ENCODE assay signal across 9 mouse cellular contexts in genomic region chr8:120497503-120497946, GRCm38 (mm10).
DNase-seq lines count a peak whose midpoint lies in the region; ATAC-seq and TF ChIP-seq lines count a peak whose summit lies in the region.
"Had no signal": no experiment of that assay in that cellular context is flagged by ENCODE, and none has a peak within 500 bp of the region (broad histone marks: within the 10 kb centered on the region; RNA-seq: fewer than 3 reads in every experiment).

No protein-coding gene starts in this region.

- ATAC-seq in heart, postnatal 0 days (ENCODE audit: insufficient read depth, low read depth) = no peak
- ATAC-seq in embryonic facial prominence, embryonic 13.5 days (ENCODE audit: insufficient number of reproducible peaks, insufficient read depth, low FRiP score, low TSS enrichment, low read depth) = no peak
- ATAC-seq in liver, embryonic 13.5 days (ENCODE audit: low read depth) = no peak
- ATAC-seq in stomach, embryonic 15.5 days (ENCODE audit: insufficient read depth, low FRiP score, low read depth) = no peak

- H3K27ac ChIP-seq in heart, postnatal 0 days (ENCODE audit: low read depth) = peak overlapping the region; percentile 77; the same call in 1 of the 2 replicates
- H3K27ac ChIP-seq in embryonic facial prominence, embryonic 13.5 days = 0 out of 2 replicates have a peak overlapping the region, but pooled peaks have one; percentile 34
- H3K27ac ChIP-seq in liver, embryonic 13.5 days = peak overlapping the region; percentile 86
- H3K27ac ChIP-seq in stomach, embryonic 15.5 days = peak overlapping the region; percentile 80; the same call in 1 of the 2 replicates

- no peaks in the 10 kb centered on the region for H3K27me3 ChIP-seq in heart, postnatal 0 days (ENCODE audit: control insufficient read depth, insufficient read depth, low read length)
- no peaks in the 10 kb centered on the region for H3K27me3 ChIP-seq in embryonic facial prominence, embryonic 13.5 days
- H3K27me3 ChIP-seq in liver, embryonic 13.5 days = no peaks in the 10 kb centered on the region
- H3K27me3 ChIP-seq in stomach, embryonic 15.5 days (replicated peaks) = no peaks in the 10 kb centered on the region

- H3K9ac ChIP-seq in heart, postnatal 0 days (replicated peaks; ENCODE audit: low read depth, low read length) = no peak overlapping the region; the same call in 1 of the 2 replicates
- 0 out of 2 replicates have a peak overlapping the region, but pooled peaks have one; percentile 51 for H3K9ac ChIP-seq in embryonic facial prominence, embryonic 13.5 days
- H3K9ac ChIP-seq in liver, embryonic 13.5 days = peak overlapping the region; percentile 79
- H3K9ac ChIP-seq in stomach, embryonic 15.5 days = no peak overlapping the region

- H3K4me1 ChIP-seq in heart, postnatal 0 days (ENCODE audit: control insufficient read depth, insufficient read depth) = peaks cover 64% of the 10 kb centered on the region
- H3K4me1 ChIP-seq in embryonic facial prominence, embryonic 13.5 days = peaks cover 78% of the 10 kb centered on the region
- peaks cover 100% of the 10 kb centered on the region for H3K4me1 ChIP-seq in liver, embryonic 13.5 days (replicated peaks)
- peaks cover 80% of the 10 kb centered on the region for H3K4me1 ChIP-seq in stomach, embryonic 15.5 days

- no peak for TF ChIP-seq EP300 in heart, postnatal 0 days (IDR thresholded peaks at IDR 0.05; ENCODE audit: low read depth)

- no peaks in the 10 kb centered on the region for H3K9me3 ChIP-seq in heart, postnatal 0 days (replicated peaks; ENCODE audit: control insufficient read depth, low read length)
- H3K9me3 ChIP-seq in embryonic facial prominence, embryonic 13.5 days = no peaks in the 10 kb centered on the region
- H3K9me3 ChIP-seq in liver, embryonic 13.5 days (replicated peaks) = no peaks in the 10 kb centered on the region
- no peaks in the 10 kb centered on the region for H3K9me3 ChIP-seq in stomach, embryonic 15.5 days

- no peak overlapping the region for H3K4me3 ChIP-seq in heart, postnatal 0 days (ENCODE audit: low read depth, low read length)
- H3K4me3 ChIP-seq in embryonic facial prominence, embryonic 13.5 days = no peak overlapping the region
- peak overlapping the region; percentile 65 for H3K4me3 ChIP-seq in liver, embryonic 13.5 days (replicated peaks)
- no peak overlapping the region for H3K4me3 ChIP-seq in stomach, embryonic 15.5 days (replicated peaks)

- no peak for TF ChIP-seq CTCF in heart, postnatal 0 days (IDR thresholded peaks at IDR 0.05; ENCODE audit: low read depth)

- 59% methylated on average over 11 of the region's 11 CpGs for WGBS in heart, postnatal 0 days
- WGBS in embryonic facial prominence, embryonic 13.5 days = 14% methylated on average over 11 of the region's 11 CpGs
- WGBS in liver, embryonic 13.5 days (ENCODE audit: insufficient replicate concordance) = 4% methylated on average over 11 of the region's 11 CpGs
- WGBS in stomach, embryonic 15.5 days = 38% methylated on average over 11 of the region's 11 CpGs

- DNase-seq in heart, postnatal 0 days (ENCODE audit: low spot score) = no peak
- DNase-seq in heart, adult 8-10 months (ENCODE audit: low spot score) = no peak
- DNase-seq in liver, embryonic 13.5 days = no peak
- no peak for DNase-seq in right cerebral cortex, postnatal 36 days (ENCODE audit: low spot score in 2 of 2)
- DNase-seq in adrenal gland, adult 18-20 months (ENCODE audit: low spot score in 2 of 2) = no peak
- DNase-seq in kidney, adult 18-20 months = no peak
- DNase-seq: lung, postnatal 36 days had no signal

- H3K36me3 ChIP-seq in heart, postnatal 0 days (replicated peaks; ENCODE audit: control insufficient read depth, insufficient read depth, low read length) = no peaks in the 10 kb centered on the region
- no peaks in the 10 kb centered on the region for H3K36me3 ChIP-seq in embryonic facial prominence, embryonic 13.5 days
- H3K36me3 ChIP-seq in liver, embryonic 13.5 days = peaks cover 9% of the 10 kb centered on the region
- H3K36me3 ChIP-seq in stomach, embryonic 15.5 days = no peaks in the 10 kb centered on the region

- peak overlapping the region; percentile 21; the same call in 1 of the 2 replicates for H3K4me2 ChIP-seq in heart, postnatal 0 days (ENCODE audit: low read depth, low read length)
- H3K4me2 ChIP-seq in embryonic facial prominence, embryonic 13.5 days = peak overlapping the region; percentile 14; the same call in 1 of the 2 replicates
- H3K4me2 ChIP-seq in liver, embryonic 13.5 days = peak overlapping the region; percentile 97
- H3K4me2 ChIP-seq in stomach, embryonic 15.5 days = no peak overlapping the region

Comparison
In these comparisons a context has a peak if more than half of its experiments do, and no peak if none do; other contexts are left out.
1. H3K27ac ChIP-seq: peak in every context shown above with its lines; median percentile 86 in liver, embryonic 13.5 days; 80 in stomach, embryonic 15.5 days; 77 in heart, postnatal 0 days; 34 in embryonic facial prominence, embryonic 13.5 days.
2. H3K9ac ChIP-seq: peak in embryonic facial prominence, embryonic 13.5 days (single experiment) and liver, embryonic 13.5 days (single experiment); none in heart, postnatal 0 days (single experiment) and stomach, embryonic 15.5 days (single experiment).